Mouse (Mus musculus) small intestine, adult 2 months (tissue): ENCODE measurements around the gene Dtx4.

Experiments
- CTCF ChIP-seq: fragments of 200-500 bp; IDR thresholded peaks from 2 replicates; pipeline ENCODE4 v1.5.1; 2012; ENCODE audit warnings: low read depth, mild to moderate bottlenecking, control low read depth, inconsistent platforms, low read length, moderate library complexity, mixed read lengths; ENCODE audit not compliant: insufficient replicate concordance, insufficient read length; ENCODE audit errors: extremely low read depth
- POLR2A ChIP-seq: fragments of 200-500 bp; IDR thresholded peaks from 2 replicates; pipeline ENCODE4 v1.6.1; 2012; ENCODE audit warnings: low read depth, mild to moderate bottlenecking, control low read depth, inconsistent platforms, low read length, moderate library complexity

- no peak for TF ChIP-seq POLR2A
- TF ChIP-seq CTCF = no peak
Measured at GRCm38 (mm10) chr19:12445014-12445413, 56.2 kb downstream of the Dtx4 start.
